Mouse (Mus musculus) testis, postnatal 10 days (tissue): ENCODE results near the gene Gpx6.

Experiments used
- DNase-seq: peaks from one replicate; pipeline ENCODE4 v3.0.0; 2021; ENCODE audit warnings: low spot score

Gene Gpx6

DNA sequence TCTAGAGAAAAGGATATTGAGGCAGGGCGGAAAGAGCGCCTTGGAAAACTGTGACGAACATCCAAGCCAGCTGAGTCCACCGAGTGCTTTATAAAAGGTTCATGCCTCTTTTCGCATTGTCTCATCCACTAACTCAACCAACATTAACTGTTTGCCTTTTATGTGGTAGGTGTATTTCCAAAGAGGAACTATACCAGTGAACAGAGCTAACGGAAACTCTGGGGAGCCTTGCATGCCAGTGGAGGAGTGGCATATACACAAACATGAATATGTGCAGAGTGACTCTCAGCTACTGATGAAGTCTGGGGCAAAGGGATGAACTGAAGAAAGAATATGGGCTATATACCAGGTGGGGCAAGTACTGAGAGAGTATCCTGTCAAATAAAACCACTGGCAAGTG, 11.5 kb downstream of the Gpx6 start:
- DNase-seq = no peak

DNA sequence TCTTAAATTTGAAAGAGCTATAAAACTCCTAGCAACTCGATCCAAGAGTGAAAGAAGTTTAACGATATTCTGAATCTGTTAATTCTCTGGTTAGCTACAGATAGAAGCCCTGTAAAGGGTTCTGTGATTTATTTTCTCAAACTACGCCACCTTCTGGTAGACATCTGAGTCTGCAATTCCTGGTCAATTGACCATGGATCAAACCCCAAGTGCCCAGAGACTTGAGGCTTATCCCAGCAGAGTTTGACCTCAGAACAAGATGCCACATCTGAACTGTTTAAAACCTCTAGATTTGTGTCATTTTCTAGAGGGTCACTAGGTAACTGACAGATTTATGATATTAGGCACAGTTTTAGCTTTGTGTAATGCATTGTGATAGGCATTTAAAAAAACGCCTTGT, 14.3 kb downstream of the Gpx6 start:
- DNase-seq = no peak

DNA sequence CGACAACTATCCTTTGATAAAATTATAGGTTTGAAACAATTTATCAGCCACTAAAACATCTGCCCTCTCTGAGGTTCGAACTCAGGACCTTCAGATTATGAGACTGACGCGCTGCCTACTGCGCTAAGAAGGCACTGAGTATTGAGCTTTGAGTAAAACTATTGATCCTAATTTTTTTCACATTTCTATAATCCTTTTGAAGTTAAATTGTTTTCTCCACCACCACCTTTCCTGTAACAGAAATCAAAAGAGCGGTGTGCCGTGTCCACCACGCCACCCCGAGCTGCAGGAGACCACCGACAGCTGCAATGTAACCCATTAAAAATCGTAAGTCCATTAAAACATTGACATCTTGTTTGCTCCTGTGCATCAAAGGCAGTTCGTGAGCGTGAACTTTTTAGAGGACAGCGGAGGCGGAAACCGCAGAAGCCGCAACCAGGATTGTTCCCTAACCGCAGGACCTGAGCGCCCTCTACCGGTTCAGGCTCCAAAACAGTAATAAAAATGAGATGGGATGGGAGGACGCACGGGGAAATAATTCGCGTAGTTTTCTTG, 14.8 kb downstream of the Gpx6 start:
- peak; percentile 93 for DNase-seq

DNA sequence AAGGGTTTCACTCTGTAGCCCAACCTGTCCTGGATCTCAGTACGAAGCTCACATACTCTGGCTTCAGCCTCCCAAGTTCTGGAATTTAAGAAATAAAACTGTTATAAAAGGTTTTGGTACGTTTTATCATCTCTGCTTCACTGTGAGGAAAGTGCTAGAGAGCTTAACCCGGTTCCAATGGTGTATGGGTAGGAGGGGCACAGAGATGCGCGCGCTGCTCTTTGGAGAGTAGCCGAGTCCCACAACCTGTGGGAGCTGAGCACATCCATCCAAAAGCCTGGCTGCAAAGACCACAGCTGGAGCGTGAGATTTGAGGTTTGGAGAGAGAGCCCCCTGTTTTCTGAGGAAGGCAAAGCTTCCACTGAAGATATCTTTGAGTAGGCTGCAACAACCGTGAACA, 15.5 kb downstream of the Gpx6 start:
- DNase-seq = no peak

DNA sequence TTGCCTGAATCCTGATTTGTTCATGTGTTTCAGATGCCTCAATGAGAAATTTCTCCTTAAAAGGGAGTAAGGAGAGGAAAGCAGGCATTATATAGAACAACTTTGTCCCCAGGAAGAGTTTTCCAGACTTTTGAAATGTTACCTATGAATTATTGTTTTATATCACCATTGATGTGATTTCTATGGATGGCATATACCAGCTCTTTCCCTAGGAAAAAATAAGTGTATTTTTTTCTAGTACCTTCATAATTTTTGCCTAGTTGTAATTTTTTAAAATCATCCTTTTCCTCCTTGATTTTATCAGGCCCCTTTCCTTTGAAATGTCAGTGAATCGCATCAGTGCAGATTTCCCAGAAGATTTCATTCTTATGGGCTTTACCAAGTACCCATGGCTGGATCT, 34.7 kb downstream of the Gpx6 start, which contains the start of gene Olfr1367:
Gene Olfr1367 (plus strand): TSS at position 301 of the 400 bp plus-strand sequence.
- no peak for DNase-seq

DNA sequence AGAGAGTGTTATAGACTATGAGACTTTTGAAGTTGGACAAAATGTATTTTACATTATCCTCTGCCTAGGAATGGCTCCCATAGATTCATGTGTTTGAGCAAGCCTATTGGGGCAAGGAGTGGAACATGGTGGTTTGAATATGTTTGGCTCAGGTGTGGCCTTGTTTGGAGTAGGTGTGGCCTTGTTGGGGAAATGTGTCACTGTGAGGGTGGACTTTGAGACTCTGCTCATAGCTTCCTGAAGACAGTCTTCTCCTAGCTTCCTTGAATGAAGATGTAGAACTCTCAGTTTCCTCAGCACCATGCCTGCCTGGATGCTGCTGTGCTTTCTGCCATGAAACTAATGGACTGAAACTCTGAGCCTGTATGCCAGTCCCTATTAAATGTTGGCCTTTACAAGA, 38.7 kb downstream of the Gpx6 start:
- no peak for DNase-seq

DNA sequence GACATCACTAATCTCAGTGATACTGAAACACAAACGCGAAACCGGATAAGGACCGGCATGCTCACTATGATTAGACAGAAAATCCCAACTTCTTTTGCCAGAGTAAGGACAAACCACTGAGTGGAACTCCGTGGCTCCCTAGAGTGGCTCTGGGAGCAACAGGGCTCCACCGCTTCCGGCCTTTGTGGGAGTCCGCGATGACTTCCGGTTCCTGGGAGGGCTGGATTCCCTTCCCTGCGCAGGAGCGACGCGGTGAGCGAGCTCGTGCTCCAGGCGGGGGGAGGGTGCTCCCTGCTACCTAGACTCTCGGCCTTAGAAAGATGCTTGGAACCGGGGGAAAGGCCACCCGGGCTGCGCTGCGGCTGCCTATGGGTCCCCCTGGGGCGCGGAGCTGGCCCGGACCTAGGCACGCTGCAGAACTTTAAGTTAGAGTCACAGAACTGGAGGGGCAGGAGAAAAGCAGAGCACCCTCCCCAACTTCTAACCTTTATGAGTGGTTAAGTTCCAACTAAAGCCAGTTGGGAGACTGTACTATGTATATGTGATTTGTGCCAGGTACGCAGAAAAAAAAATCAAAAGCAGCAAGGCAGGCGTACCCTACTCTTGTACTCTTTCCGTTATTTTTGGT, 50.8 kb downstream of the Gpx6 start, which contains the start of gene Zscan12:
Gene Zscan12 (plus strand): TSS at position 200 of the 628 bp plus-strand sequence.
- peak; percentile 85 for DNase-seq

DNA sequence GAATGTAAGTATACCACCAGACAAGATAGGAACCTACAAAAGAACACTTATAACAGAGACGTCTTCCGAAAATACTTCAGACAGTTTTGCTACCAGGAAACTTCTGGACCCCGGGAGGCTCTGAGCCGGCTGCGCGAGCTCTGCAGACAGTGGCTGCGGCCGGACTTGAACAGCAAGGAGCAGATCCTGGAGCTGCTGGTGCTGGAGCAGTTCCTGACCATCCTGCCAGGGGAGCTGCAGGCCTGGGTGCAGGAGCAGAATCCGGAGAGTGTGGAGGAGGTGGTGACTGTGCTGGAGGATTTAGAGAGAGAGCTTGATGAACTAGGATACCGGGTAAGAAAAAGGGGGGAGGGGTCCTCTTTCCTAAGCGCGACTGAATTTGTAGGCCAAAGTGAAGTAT, 51.8 kb downstream of the Gpx6 start:
- DNase-seq = peak; percentile 44

DNA sequence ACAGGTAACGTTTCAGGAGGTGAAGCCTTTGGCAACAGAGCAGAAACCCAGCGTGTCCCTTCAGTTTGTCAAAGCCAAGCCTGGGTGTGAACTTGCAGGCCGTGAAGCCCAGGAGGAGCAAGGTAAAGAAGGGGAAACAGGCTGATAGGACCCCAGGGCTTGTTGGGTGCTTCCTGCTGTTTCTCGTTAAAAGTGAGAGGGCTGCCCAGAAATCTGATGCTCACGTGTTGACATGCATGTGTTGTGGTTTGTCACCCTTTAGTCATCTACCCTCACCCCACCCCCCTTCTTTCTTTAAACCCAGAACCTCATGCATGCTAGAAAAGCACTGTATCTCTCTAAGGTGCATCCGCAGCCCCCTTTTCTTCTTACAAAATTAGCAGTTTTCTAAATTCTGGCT, 54.7 kb downstream of the Gpx6 start:
- DNase-seq = no peak
